Mouse (Mus musculus) gastrocnemius, adult 2 months (tissue): Measurements from ENCODE around the gene Yars. TPM values are rescaled to one million over a fixed set of nuclear protein-coding genes. Genes with fewer than 3 reads are reported as not detected.
A peak's percentile ranks its signal among the peaks of the same experiment; 100 is the strongest.

Experiments used
- DNase-seq: peaks from one replicate; pipeline ENCODE4 v3.0.0; 2022
- H3K27ac ChIP-seq: fragments of 200-600 bp; 2 replicates; pipeline ENCODE4 v1.8.1; 2022; ENCODE audit warnings: mild to moderate bottlenecking
- H3K4me3 ChIP-seq: fragments of 200-600 bp; 2 replicates; pipeline ENCODE4 v1.8.1; 2022; ENCODE audit warnings: mild to moderate bottlenecking, moderate library complexity
- CTCF ChIP-seq: fragments of 200-600 bp; IDR thresholded peaks from 2 replicates; pipeline ENCODE4 v1.8.1; 2022; ENCODE audit warnings: antibody characterized with exemption, mild to moderate bottlenecking, moderate library complexity
- intact Hi-C: fragments of 180-260 bp; cut with DNase I; formaldehyde crosslinking; loops from one replicate; pipeline ENCODE4 v1.15.1; 2025
- long read RNA-seq, 2 experiments: library from polyadenylated mRNA; stranded (forward); transcript quantifications; one replicate each; pipeline ENCODE4 v2.0.0; 2021
- total RNA-seq, 2 experiments: library from RNA; stranded (reverse); gene quantifications; 2 replicates each; pipeline ENCODE4 v1.2.3; 2021

Yars gene
- 10 to 100 TPM; 39.8 to 43.0 TPM for total RNA-seq
- long read RNA-seq, experiment 1, transcript Yars-201 (13 exons, 2,909 nt), result major isoform, 59 of 66 reads
- long read RNA-seq, experiment 1, partial matches to known transcripts, result 4 of 66 reads
- long read RNA-seq, experiment 1, other reads (novel, unspliced or antisense), result 2 of 66 reads
- long read RNA-seq, experiment 2, transcript Yars-201 (13 exons, 2,909 nt), result major isoform, 68 of 73 reads
- long read RNA-seq, experiment 2, partial matches to known transcripts, result 1 of 73 reads
- long read RNA-seq, experiment 2, other reads (novel, unspliced or antisense), result 4 of 73 reads

DNA sequence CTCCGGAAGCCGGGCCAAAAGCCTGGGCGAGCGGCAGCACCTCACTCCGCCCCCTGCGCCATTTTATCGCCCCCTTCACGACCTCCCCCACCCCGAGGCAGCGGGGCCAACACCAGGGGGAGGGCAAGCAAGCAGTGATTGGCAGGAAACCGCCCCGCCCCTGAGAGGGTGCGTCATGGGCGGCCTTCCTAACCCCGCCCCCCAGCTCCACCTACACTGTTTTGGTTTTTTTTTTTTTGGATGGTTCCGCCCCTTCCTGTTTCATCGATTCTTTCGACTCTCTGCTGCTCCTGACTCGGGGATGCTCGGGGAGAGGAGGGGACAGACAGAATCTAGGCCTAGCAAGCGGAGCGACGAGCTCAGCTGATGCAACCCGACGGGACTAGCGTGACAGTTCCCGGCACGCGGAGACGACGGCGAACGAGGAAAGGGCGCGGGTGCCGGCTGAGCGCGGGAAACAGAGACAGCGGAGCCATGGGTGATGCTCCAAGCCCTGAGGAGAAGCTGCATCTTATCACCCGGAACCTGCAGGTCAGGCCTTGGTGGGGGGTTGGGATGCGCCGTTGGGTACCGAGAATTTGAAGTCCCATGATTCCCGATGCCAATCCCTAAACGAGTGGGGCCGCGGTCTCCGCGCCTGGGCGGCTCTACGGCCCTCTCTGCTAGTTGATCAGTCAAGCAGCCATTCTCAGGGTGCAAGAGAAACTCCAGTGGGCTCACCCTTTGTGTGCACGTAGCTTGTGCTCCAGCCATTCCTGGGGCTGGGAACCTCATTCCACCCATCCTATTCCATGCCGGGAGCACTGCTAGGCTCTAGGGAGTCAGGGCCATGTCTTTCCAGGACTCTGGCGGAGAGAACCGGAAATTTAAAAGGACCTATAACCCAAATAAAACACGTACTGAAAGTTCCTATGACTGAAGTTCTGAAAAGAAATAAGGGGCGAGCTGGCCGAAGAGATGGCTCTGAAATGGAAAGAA, at the start of gene Yars, which contains the start of gene S100pbp:
Yars (plus strand) TSS at position 219 of the 978 bp plus-strand sequence.
S100pbp (minus strand) TSS at position 186 of the 978 bp plus-strand sequence.
- H3K27ac ChIP-seq, result peak within 1 kb of the TSS; percentile 97
- TF ChIP-seq CTCF, result no peak
- peak; percentile 98 for DNase-seq
- intact Hi-C loops, result loop anchor here (5.0 kb wide), 2 partner anchors 142 to 272 kb away; partner anchors contain the start of gene Bsdc1
- peak within 1 kb of the TSS; percentile 89 for H3K4me3 ChIP-seq

GRCm38 (mm10) chr4:129140808-129141207, 48.8 kb upstream of the Yars start:
- no peak for TF ChIP-seq CTCF
- Histone ChIP-seq H3K27ac (no peak overlapping the region), H3K4me3 (no peak overlapping the region)
- no peak for DNase-seq
- intact Hi-C loops, result no loop called here

DNA sequence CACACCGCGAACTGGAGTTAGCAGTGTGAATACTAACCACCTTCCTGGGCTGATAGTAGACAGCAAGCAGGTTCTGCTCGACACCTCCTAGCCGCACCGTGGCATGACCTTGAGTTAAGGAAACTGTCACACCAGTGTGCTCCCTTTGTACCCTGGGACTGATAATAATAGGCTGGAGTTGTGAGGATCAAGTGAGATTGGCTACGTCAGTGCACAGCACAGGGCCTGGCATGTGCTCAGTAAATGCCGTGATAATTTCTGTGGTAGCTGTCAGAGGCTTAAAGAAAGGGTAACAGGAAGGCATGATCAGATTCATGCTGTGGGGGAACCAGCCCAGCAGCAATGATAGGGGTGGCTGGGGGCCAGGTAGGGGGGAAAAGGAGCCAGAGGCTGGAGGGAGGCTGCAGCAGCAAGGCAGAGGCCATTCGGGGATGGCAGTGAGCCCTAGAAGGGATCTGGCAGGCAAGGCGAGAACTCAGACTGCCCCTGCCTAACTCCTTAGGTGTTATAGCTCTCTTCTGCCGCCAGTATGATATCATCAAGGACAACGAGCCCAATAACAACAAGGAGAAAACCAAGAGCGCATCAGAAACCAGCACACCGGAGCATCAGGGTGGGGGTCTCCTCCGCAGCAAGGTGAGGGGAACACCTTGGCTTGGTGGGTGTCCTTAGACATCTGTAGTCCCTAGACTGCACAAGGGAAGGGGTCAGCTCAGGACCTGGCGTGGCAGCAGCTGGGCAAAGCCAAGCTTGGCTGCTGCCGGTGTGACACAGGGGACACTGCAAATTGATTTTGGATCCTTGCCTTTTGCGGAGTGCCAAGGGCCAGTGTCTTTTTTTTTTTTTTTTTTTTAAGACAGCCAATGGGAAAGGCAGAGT, 47.8 kb upstream of the Yars start:
- peak overlapping the region; percentile 66 for H3K27ac ChIP-seq
- DNase-seq, result peak; percentile 56
- H3K4me3 ChIP-seq, result no peak overlapping the region
- intact Hi-C loops, result no loop called here
- no peak for TF ChIP-seq CTCF

GRCm38 (mm10) chr4:129142439-129143045, 47.0 kb upstream of the Yars start:
- Histone ChIP-seq H3K4me3 (no peak overlapping the region), H3K27ac (peak overlapping the region; percentile 66; the same call in 1 of the 2 replicates)
- no peak for DNase-seq
- intact Hi-C loops, result no loop called here
- TF ChIP-seq CTCF, result no peak

DNA sequence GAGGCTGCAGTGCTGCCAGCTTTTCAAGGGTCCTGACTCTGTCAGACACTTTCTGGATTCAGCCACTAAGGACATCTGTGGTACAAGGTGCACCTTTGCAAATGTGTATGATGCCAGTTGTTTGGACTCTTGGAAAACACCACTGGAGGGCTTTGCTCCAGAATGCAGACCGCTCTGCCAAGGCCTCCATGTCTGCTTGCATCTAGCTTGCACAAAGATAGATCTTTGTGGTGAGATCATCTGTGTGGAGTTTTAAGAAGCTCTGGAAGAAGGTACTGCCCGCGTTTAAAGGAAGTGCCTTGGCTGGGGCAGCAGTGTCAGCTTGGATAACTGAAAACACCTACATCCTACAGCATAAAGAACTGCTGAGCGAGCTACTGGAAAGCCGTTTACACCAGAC, 46.1 kb upstream of the Yars start:
- no peak for DNase-seq
- no peak for TF ChIP-seq CTCF
- Histone ChIP-seq H3K4me3 (no peak overlapping the region), H3K27ac (no peak overlapping the region)
- intact Hi-C loops, result no loop called here

DNA sequence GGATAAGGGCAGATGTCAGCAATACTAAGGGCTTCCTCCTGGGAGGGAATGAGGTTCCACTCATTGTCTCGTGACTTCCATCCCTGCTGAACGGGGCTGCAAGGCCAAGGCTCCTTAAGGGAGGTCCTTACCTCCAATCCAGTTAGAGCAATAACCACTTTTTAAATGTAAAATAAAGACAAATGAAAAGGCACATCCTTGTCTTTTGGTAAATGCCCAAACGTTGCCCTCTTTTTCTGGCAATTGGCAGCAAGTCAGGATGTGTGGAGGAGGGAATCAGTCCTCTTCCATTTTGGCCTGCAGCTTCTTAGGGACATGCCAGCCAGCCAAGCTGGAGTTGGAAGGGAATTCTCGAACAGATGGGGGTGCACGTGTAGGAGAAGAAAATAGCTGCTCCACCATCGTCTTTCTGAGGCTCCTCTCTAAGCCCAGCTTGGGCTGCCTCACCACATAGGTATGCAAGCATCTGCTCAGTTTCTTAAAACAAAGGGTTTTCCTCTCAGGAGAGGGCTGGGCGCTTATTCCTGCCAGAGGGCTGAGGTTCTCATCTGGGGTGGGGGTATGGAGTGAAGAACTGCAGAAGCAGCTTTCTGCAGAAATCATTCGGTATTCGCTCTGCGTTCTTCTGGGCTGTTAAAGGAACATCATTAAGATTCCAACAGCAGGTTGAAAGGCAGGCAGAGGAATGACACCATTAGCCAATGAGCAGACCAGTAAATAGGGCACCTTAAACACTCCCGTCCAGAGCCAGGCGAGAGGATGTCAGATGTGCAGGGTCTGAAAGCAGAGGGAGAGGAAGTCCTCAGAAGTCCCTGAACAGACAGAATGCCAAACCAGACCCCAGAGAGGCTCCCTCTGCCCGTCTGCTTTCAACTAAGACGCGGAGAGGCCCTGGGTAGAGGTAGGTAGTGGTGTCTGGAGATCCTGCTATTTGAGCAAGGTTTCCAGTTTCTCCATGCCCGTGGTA, 44.9 kb upstream of the Yars start:
- Histone ChIP-seq H3K4me3 (no peak overlapping the region), H3K27ac (peak overlapping the region; percentile 20; the same call in 1 of the 2 replicates)
- intact Hi-C loops, result no loop called here
- no peak for TF ChIP-seq CTCF
- no peak for DNase-seq

DNA sequence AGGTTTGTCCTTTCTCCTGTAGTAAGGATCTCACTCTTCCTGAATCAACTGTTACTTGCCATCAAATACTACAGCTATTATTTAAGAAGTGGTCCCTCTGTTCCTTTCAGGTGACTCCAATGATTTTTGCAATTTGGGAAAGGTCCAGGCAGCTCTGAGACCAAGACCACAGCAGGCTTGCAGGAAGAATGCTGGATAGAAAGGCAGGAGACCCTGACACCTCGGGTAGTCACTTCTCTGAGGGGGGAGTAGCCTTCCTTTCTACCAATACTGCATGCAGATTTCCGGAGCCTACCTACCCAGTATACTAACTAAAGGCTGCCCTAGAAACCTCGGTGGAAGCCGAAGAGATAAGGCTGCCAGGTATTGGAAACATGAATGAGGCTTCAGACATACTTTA, 44.1 kb upstream of the Yars start:
- no peak for DNase-seq
- no peak overlapping the region for H3K27ac ChIP-seq
- H3K4me3 ChIP-seq, result no peak overlapping the region
- TF ChIP-seq CTCF, result no peak
- intact Hi-C loops, result no loop called here

DNA sequence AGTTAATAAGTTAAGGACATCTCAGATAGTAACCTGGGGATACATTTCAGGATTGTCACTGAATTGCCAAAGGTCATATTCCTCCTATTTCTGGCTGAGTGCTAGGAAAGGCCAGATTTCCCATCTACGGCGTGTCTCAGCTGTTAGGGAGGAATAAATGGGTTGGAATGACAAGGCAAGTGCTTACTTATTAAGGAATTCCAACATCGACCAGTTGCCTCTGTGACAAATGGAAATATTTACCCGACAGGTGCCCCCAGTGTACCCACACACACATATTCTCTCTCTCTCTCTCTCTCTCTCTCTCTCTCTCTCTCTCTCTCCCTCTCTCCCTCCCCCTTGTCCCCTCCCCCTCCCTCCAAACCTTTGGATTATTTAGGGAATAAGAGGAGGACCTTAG, 43.6 kb upstream of the Yars start:
- no peak for DNase-seq
- H3K27ac ChIP-seq, result no peak overlapping the region
- no peak for TF ChIP-seq CTCF
- H3K4me3 ChIP-seq, result no peak overlapping the region
- intact Hi-C loops, result no loop called here

DNA sequence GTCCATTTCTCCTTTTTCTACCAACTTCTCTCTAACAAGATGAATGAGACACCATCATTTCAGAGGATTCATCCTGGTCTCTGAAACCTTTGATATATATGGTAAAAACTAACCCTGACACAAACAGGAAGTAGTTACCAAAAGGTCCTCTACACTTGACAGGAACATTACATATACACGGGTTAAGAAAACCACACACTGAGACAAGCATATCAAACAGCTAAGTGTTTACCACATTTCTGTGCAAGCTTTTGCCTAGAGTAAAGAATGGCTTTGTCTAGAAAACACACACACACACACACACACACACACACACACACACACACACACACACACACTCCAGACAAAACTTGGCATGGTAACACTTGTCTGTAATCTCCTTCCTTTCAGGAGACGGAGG, 43.2 kb upstream of the Yars start:
- intact Hi-C loops, result no loop called here
- Histone ChIP-seq H3K27ac (no peak overlapping the region), H3K4me3 (no peak overlapping the region)
- TF ChIP-seq CTCF, result no peak
- no peak for DNase-seq

GRCm38 (mm10) chr4:129147552-129148103, 41.9 kb upstream of the Yars start:
- TF ChIP-seq CTCF, result no peak
- Histone ChIP-seq H3K27ac (no peak overlapping the region), H3K4me3 (no peak overlapping the region)
- no peak for DNase-seq
- intact Hi-C loops, result no loop called here
